Mouse (Mus musculus): ENCODE measurements around the gene Trim30d.
"Not testable (repeated sequence)": the region's sequence is repeated elsewhere in the genome, so short reads cannot be mapped to it uniquely, and the experiment has no call there.

Gene Trim30d

DNA sequence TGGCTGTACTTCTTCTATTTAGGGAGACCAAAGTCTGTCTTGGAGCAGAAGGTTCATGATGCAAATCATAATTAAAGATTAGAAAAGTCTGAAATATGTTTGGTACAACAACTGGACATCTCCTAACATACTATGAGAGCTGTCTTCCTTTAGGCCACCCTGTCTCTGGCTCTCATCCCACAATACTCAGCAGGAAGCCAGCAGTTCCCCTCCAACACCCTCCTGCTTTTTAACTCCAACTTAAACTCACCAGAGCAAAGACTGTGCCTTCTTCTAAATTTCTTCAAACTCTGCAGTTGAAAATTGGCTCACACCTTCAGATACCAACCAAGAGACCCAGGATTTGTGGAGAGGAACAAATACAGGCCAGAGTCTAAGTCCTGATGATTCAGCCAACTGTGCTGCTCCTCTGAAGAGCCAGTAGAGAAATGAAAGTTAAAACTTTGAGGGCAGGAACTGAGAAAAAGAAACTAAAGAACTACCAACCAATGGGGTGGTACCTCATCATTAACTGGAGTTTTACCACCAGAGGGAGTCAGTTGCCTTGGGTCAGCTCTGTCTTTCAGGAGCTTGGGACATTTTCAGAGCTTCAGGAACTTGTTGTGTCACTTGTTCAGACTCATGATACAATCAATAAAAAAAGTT lies at the start of gene Trim30d:
Gene Trim30d, minus strand, starts transcription at position 429 of the 645 bp plus-strand sequence.
- DNase-seq, result not testable (repeated sequence)

DNA sequence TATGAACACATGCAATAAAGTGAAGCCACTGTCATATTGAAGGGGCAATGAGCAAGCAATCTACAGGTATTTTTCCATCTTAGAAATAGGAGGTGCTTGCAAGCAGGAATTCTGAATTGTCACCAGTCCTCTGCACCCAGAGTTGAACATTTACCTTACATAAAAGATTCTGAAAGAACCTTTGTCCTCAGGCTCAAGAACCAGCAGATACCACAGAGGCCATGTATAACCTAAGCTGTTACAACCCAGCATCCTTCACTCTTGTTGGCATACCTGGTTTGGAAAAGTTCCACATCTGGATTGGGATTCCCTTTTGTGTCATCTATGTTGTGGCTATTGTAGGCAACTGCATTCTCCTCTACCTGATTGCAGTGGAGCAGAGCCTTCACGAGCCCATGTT lies 45.1 kb upstream of the Trim30d start:
- no peak for DNase-seq

- no peak for DNase-seq
Measured at GRCm38 (mm10) chr7:104549833-104550232, 42.2 kb upstream of the Trim30d start, which contains the start of gene Olfr651. TSS of gene Olfr651 (plus strand) at chr7:104550133.

DNA sequence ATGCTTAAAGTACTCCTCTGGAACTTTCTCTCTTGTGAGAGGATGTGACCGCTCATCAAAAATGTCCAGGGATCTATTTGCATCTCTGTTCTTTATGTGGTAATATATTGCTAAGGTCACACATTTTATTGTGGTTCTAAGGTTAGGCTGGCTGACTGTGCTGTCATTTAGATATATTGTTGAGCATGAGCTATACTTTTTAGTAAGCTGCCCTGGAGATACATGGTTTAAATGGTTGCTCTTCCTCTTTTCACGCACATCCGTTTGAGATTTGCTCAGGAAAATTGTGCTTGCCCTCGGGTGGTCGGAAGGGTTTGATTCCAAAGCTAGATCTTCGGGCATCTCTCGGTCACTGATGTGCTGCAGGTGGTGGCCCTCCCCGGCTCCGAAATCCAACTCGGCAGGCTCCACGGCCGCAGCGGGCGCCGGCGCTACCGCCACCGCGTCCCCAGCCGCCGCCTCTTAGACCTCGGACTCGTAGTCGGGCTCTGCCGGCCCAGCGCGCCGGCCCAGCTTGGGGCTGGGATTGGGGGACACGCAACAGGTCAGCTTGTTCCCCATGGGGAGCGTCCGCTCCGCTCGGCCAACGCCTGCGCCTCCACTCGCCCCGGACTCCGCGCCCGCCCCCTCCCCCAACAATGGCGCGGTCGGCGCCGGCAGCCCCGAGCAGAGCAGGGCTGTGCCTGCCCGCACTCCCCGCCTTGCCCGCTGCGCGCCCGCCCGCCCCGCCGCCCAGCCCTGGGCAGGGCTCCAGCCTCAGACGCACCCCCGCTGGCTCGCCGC lies 5.9 kb downstream of the Trim30d start:
- DNase-seq, result no peak

GRCm38 (mm10) chr7:104501186-104501585 lies 6.5 kb downstream of the Trim30d start:
- DNase-seq, result not testable (repeated sequence)

DNA sequence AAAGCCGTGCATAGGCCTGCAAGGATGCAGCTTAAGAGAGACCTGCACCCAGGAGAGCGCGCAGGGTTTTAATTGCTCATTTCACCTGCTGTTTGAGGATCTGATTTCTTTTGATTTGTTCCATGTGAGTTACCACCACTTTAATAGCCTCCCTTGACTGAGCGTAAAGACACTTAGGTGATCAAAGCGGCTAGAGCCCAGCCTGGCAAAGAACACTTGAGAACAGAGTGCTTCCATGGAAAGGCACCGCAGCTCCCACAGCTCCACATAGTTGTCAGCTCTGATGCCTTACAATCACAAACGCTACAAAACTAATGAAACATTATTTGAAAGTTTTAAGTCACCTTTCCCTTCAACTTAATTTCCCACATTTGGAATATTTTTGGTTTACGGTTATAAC lies 8.2 kb downstream of the Trim30d start:
- not testable (repeated sequence) for DNase-seq

DNA sequence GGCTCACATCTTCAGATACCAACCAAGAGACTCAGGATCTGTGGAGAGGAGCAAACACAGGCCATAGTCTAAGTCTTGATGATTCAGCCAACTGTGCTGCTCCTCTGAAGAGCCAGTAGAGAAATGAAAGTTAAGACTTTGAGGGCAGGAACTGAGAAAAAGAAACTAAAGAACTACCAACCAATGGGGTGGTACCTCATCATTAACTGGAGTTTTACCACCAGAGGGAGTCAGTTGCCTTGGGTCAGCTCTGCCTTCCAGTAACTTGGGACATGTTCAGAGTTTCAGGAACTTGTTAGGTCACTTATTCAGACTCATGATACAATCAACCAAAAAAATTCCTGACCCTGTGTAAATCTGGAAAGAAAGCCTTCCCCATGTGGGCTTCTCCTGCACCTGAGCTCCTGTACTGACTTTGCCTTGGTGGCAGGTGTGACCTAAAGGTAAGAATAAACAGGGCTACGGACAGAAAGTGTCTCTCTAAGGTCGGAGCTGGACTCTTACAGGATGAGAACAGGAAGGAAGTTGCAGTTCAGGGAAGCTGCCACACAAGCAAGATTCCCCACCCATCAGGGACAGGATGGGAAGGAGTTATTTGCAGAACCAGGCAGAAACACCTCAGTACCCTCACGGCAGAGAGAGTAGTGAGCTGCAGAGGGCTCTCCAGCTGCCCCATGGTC lies 42.4 kb downstream of the Trim30d start, which contains the start of gene Trim30a:
Gene Trim30a, minus strand, starts transcription at position 129 of the 680 bp plus-strand sequence.
- peak; percentile 31 for DNase-seq

GRCm38 (mm10) chr7:104445961-104446645 lies 61.5 kb downstream of the Trim30d start:
- DNase-seq, result peak; percentile 21
